Mouse (Mus musculus) liver, embryonic 14.5 days (tissue): ENCODE measurements around the gene Ctrb1.

ENCODE experiments used
- CTCF ChIP-seq: IDR thresholded peaks from 2 replicates; pipeline ENCODE4 v1.5.1; 2016; ENCODE audit warnings: antibody characterized with exemption, low read depth, control low read depth
- EP300 ChIP-seq: IDR thresholded peaks from 2 replicates; pipeline ENCODE4 v1.6.1; 2016; ENCODE audit warnings: antibody characterized with exemption, low read depth

DNA sequence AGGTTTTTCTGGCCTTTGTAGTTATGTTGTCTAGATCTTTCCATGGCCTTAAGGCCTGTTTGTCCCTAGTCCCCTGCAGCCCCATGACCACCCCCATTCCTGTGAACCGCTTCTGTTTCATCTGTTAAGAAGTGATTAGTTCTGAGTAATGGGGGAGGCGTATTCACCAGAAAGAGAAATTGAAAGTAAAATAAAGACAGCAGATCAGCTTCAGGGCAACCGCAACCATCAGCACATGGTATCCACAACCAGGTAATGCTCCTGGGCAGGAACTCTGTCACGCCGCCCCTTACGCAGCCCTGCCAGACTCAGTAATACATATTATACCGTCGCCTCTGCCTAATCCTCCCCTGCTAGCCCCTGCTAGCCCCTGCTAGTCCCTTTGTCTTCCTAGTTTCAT lies 45.1 kb downstream of the Ctrb1 start:
- TF ChIP-seq CTCF = no peak
- no peak for TF ChIP-seq EP300
